Comparison of ENCODE assay signal across 26 mouse cellular contexts in genomic region chr7:31007775-31008174, GRCm38 (mm10). TPM values are rescaled to one million over a fixed set of nuclear protein-coding genes. Genes with fewer than 3 reads are reported as not detected.
A peak's percentile ranks its signal among the peaks of the same experiment; 100 is the strongest.
DNase-seq lines count a peak whose midpoint lies in the region; ATAC-seq and TF ChIP-seq lines count a peak whose summit lies in the region.
"Had no signal": no experiment of that assay in that cellular context is flagged by ENCODE, and none has a peak within 500 bp of the region (broad histone marks: within the 10 kb centered on the region; RNA-seq: fewer than 3 reads in every experiment).

No protein-coding gene starts in this region.

- H3K9me3 ChIP-seq in liver, embryonic 13.5 days (replicated peaks): no peaks in the 10 kb centered on the region
- peaks cover 2% of the 10 kb centered on the region; the same call in 1 of the 2 replicates for H3K9me3 ChIP-seq in liver, postnatal 0 days (ENCODE audit: low read length)
- H3K9me3 ChIP-seq in intestine, postnatal 0 days (ENCODE audit: control insufficient read depth): no peaks in the 10 kb centered on the region
- H3K9me3 ChIP-seq: hindbrain, embryonic 12.5 days; intestine, embryonic 15.5 days; liver, embryonic 12.5 days; midbrain, embryonic 12.5 days; neural tube, embryonic 13.5 days had no signal

- no peak overlapping the region for H3K27ac ChIP-seq in liver, embryonic 13.5 days
- no peak overlapping the region for H3K27ac ChIP-seq in liver, postnatal 0 days (ENCODE audit: low read depth)
- no peak overlapping the region for H3K27ac ChIP-seq in intestine, postnatal 0 days (ENCODE audit: low read depth, low read length)
- H3K27ac ChIP-seq: hindbrain, embryonic 12.5 days; hindbrain, postnatal 0 days; liver, embryonic 12.5 days; midbrain, embryonic 12.5 days had no signal

- H3K36me3 ChIP-seq in liver, embryonic 13.5 days: no peaks in the 10 kb centered on the region
- H3K36me3 ChIP-seq in liver, postnatal 0 days (replicated peaks; ENCODE audit: insufficient read depth, low read length): no peaks in the 10 kb centered on the region
- H3K36me3 ChIP-seq in intestine, postnatal 0 days (ENCODE audit: control insufficient read depth, insufficient read depth): no peaks in the 10 kb centered on the region
- H3K36me3 ChIP-seq: hindbrain, embryonic 12.5 days; intestine, embryonic 15.5 days; liver, embryonic 12.5 days; midbrain, embryonic 12.5 days; neural tube, embryonic 13.5 days had no signal

- TF ChIP-seq EP300 in liver, postnatal 0 days (IDR thresholded peaks at IDR 0.05; ENCODE audit: low read depth): no peak

- no peak overlapping the region for H3K4me2 ChIP-seq in liver, embryonic 13.5 days
- no peak overlapping the region for H3K4me2 ChIP-seq in liver, postnatal 0 days (ENCODE audit: low read depth, low read length)
- no peak overlapping the region for H3K4me2 ChIP-seq in intestine, postnatal 0 days (replicated peaks; ENCODE audit: low read depth)
- H3K4me2 ChIP-seq: heart, embryonic 11.5 days; hindbrain, embryonic 12.5 days; intestine, embryonic 15.5 days; liver, embryonic 12.5 days; midbrain, embryonic 12.5 days; neural tube, embryonic 13.5 days had no signal

- 0 out of 2 replicates have a peak, but pooled peaks have one; percentile 34 for ATAC-seq in liver, embryonic 13.5 days (ENCODE audit: low read depth)
- no peak for ATAC-seq in liver, postnatal 0 days
- peak; percentile 59 for ATAC-seq in granulocyte monocyte progenitor cell, adult 5-6 weeks (replicated peaks; ENCODE audit: poor library complexity, severe bottlenecking)
- peak; percentile 40; the same call in 1 of the 2 replicates for ATAC-seq in monocyte, adult 5-6 weeks (replicated peaks; ENCODE audit: insufficient number of reproducible peaks, low FRiP score, low TSS enrichment, poor library complexity, severe bottlenecking)
- ATAC-seq in intestine, postnatal 0 days: no peak
- ATAC-seq: activated CD4-positive, CD25-positive, alpha-beta regulatory T cell, adult 4 months; CD4-positive, CD25-positive, alpha-beta regulatory T cell, adult 4 months; forebrain, embryonic 14.5 days; hindbrain, postnatal 0 days had no signal

- no peak for DNase-seq in liver, embryonic 13.5 days
- no peak for DNase-seq in liver, postnatal 0 days
- DNase-seq in MEL-GATA-1-ER (ENCODE audit: extremely low read depth, low read depth): peak; percentile 29
- DNase-seq in spleen, adult 18-20 months: no peak
- DNase-seq: adrenal gland, adult 8-10 months; cerebellum, adult 11-12 months; cerebellum, postnatal 10 days; heart, postnatal 36 days; kidney, adult 8-10 months; layer of hippocampus, postnatal 36 days; left cerebral cortex, postnatal 4 days; lung, adult 2 months had no signal

- no peak overlapping the region for H3K9ac ChIP-seq in liver, embryonic 13.5 days
- H3K9ac ChIP-seq in liver, postnatal 0 days (replicated peaks): no peak overlapping the region
- H3K9ac ChIP-seq in intestine, postnatal 0 days (ENCODE audit: low read depth, low read length): no peak overlapping the region
- H3K9ac ChIP-seq: hindbrain, embryonic 12.5 days; intestine, embryonic 15.5 days; liver, embryonic 12.5 days; midbrain, embryonic 12.5 days; neural tube, embryonic 13.5 days had no signal

- TF ChIP-seq CTCF in liver, postnatal 0 days (IDR thresholded peaks at IDR 0.05; ENCODE audit: low read depth): no peak
- TF ChIP-seq CTCF in intestine, postnatal 0 days (IDR thresholded peaks at IDR 0.05; ENCODE audit: low read depth): no peak

- H3K27me3 ChIP-seq in liver, embryonic 13.5 days: no peaks in the 10 kb centered on the region
- H3K27me3 ChIP-seq in liver, postnatal 0 days (ENCODE audit: insufficient read depth, low read length): no peaks in the 10 kb centered on the region
- H3K27me3 ChIP-seq in intestine, postnatal 0 days (replicated peaks; ENCODE audit: control insufficient read depth, insufficient read depth, low read length): no peaks in the 10 kb centered on the region
- H3K27me3 ChIP-seq: hindbrain, embryonic 12.5 days; intestine, embryonic 15.5 days; liver, embryonic 12.5 days; midbrain, embryonic 12.5 days; neural tube, embryonic 13.5 days had no signal

- H3K4me1 ChIP-seq in liver, embryonic 13.5 days (replicated peaks): 0 out of 2 replicates have a peak, but pooled peaks cover 4% of the 10 kb centered on the region
- H3K4me1 ChIP-seq in liver, postnatal 0 days (ENCODE audit: insufficient read depth): no peaks in the 10 kb centered on the region
- no peaks in the 10 kb centered on the region for H3K4me1 ChIP-seq in intestine, postnatal 0 days (replicated peaks; ENCODE audit: control insufficient read depth, insufficient read depth, low read length)
- H3K4me1 ChIP-seq: hindbrain, embryonic 12.5 days; midbrain, embryonic 12.5 days had no signal

- WGBS in liver, embryonic 13.5 days (ENCODE audit: insufficient replicate concordance): 21% methylated on average over 1 of the region's 1 CpGs
- 57% methylated on average over 1 of the region's 1 CpGs for WGBS in liver, postnatal 0 days (ENCODE audit: insufficient replicate concordance)
- WGBS in intestine, postnatal 0 days: 84% methylated on average over 1 of the region's 1 CpGs

- no peak overlapping the region for H3K4me3 ChIP-seq in liver, embryonic 13.5 days (replicated peaks)
- no peak overlapping the region for H3K4me3 ChIP-seq in liver, postnatal 0 days (ENCODE audit: low read depth, low read length)
- H3K4me3 ChIP-seq in intestine, postnatal 0 days (ENCODE audit: low read depth, low read length): no peak overlapping the region
- H3K4me3 ChIP-seq: hindbrain, embryonic 12.5 days; intestine, embryonic 15.5 days; liver, embryonic 12.5 days; midbrain, embryonic 12.5 days; neural tube, embryonic 13.5 days had no signal

RNA-seq across cellular contexts. Expression of gene Fam187b, which starts 34.2 kb away (rescaled TPM):
- 2.1 TPM in 2 replicates for polyA plus RNA-seq in liver, embryonic 13.5 days (2015; fragmentation: Nextera tagmentation; extraction: Ambion mirVana)
- 4.0 and 5.0 TPM in 2 replicates for polyA plus RNA-seq in liver, postnatal 0 days (2015; fragmentation: Nextera tagmentation; extraction: Ambion mirVana)
- not detected in 2 replicates for total RNA-seq in granulocyte monocyte progenitor cell, adult 5-6 weeks (2014; fragmentation: Nextera tagmentation)
- total RNA-seq in granulocyte monocyte progenitor cell, adult 5-6 weeks (2017): not detected in 2 replicates
- total RNA-seq in monocyte, adult 5-6 weeks (2017): 1.3 TPM in 1 of 3 replicates, not detected in the others
- 10.4 and 12.0 TPM in 2 replicates for polyA plus RNA-seq in intestine, postnatal 0 days (2015; fragmentation: Nextera tagmentation; extraction: Ambion mirVana)
- total RNA-seq: gastrocnemius, adult 18-20 months had no signal

RNA-seq across cellular contexts. Expression of gene Fxyd5, which starts 34.5 kb away (rescaled TPM):
- polyA plus RNA-seq in liver, embryonic 13.5 days (2015; fragmentation: Nextera tagmentation; extraction: Ambion mirVana): 17.3 and 19.2 TPM in 2 replicates
- 25.8 and 29.4 TPM in 2 replicates for polyA plus RNA-seq in liver, postnatal 0 days (2015; fragmentation: Nextera tagmentation; extraction: Ambion mirVana)
- 332 and 404 TPM in 2 replicates for total RNA-seq in granulocyte monocyte progenitor cell, adult 5-6 weeks (2014; fragmentation: Nextera tagmentation)
- total RNA-seq in granulocyte monocyte progenitor cell, adult 5-6 weeks (2017): 209 and 277 TPM in 2 replicates
- total RNA-seq in monocyte, adult 5-6 weeks (2017): 930 to 1,250 TPM (median 1,146 TPM) in 3 replicates
- 18.2 and 19.3 TPM in 2 replicates for polyA plus RNA-seq in intestine, postnatal 0 days (2015; fragmentation: Nextera tagmentation; extraction: Ambion mirVana)

RNA-seq across cellular contexts. Expression of gene Lsr, which starts 34.5 kb away (rescaled TPM):
- 20.9 and 22.3 TPM in 2 replicates for polyA plus RNA-seq in liver, embryonic 13.5 days (2015; fragmentation: Nextera tagmentation; extraction: Ambion mirVana)
- 28.2 and 33.7 TPM in 2 replicates for polyA plus RNA-seq in liver, postnatal 0 days (2015; fragmentation: Nextera tagmentation; extraction: Ambion mirVana)
- not detected in 2 replicates for total RNA-seq in granulocyte monocyte progenitor cell, adult 5-6 weeks (2014; fragmentation: Nextera tagmentation)
- 0.10 and 0.22 TPM in 2 replicates for total RNA-seq in granulocyte monocyte progenitor cell, adult 5-6 weeks (2017)
- 2.2 to 5.1 TPM (median 2.9 TPM) in 3 replicates for total RNA-seq in monocyte, adult 5-6 weeks (2017)
- 110 and 118 TPM in 2 replicates for polyA plus RNA-seq in intestine, postnatal 0 days (2015; fragmentation: Nextera tagmentation; extraction: Ambion mirVana)

RNA-seq across cellular contexts. Expression of gene Fxyd7, which starts 43.5 kb away (rescaled TPM):
- 0.17 and 0.47 TPM in 2 replicates for polyA plus RNA-seq in liver, embryonic 13.5 days (2015; fragmentation: Nextera tagmentation; extraction: Ambion mirVana)
- polyA plus RNA-seq in liver, postnatal 0 days (2015; fragmentation: Nextera tagmentation; extraction: Ambion mirVana): 0.16 TPM in 1 of 2 replicates, not detected in the other
- not detected in 2 replicates for total RNA-seq in granulocyte monocyte progenitor cell, adult 5-6 weeks (2014; fragmentation: Nextera tagmentation)
- total RNA-seq in granulocyte monocyte progenitor cell, adult 5-6 weeks (2017): not detected in 2 replicates
- total RNA-seq in monocyte, adult 5-6 weeks (2017): not detected in 3 replicates
- polyA plus RNA-seq in intestine, postnatal 0 days (2015; fragmentation: Nextera tagmentation; extraction: Ambion mirVana): 15.2 and 16.2 TPM in 2 replicates
- polyA plus RNA-seq: activated CD4-positive, CD25-positive, alpha-beta regulatory T cell, adult 4 months; CD4-positive, CD25-positive, alpha-beta regulatory T cell, adult 4 months had no signal

RNA-seq across cellular contexts. Expression of gene Fxyd1, which starts 49.2 kb away (rescaled TPM):
- 41.1 and 44.2 TPM in 2 replicates for polyA plus RNA-seq in liver, embryonic 13.5 days (2015; fragmentation: Nextera tagmentation; extraction: Ambion mirVana)
- polyA plus RNA-seq in liver, postnatal 0 days (2015; fragmentation: Nextera tagmentation; extraction: Ambion mirVana): 300 and 302 TPM in 2 replicates
- not detected in 2 replicates for total RNA-seq in granulocyte monocyte progenitor cell, adult 5-6 weeks (2014; fragmentation: Nextera tagmentation)
- not detected in 2 replicates for total RNA-seq in granulocyte monocyte progenitor cell, adult 5-6 weeks (2017)
- total RNA-seq in monocyte, adult 5-6 weeks (2017): not detected in 3 replicates
- polyA plus RNA-seq in intestine, postnatal 0 days (2015; fragmentation: Nextera tagmentation; extraction: Ambion mirVana): 78.9 and 83.1 TPM in 2 replicates
- polyA plus RNA-seq: activated CD4-positive, CD25-positive, alpha-beta regulatory T cell, adult 4 months; CD4-positive, CD25-positive, alpha-beta regulatory T cell, adult 4 months had no signal

Comparison
In these comparisons a context has a peak if more than half of its experiments do, and no peak if none do; other contexts are left out.
1. ATAC-seq: peak in liver, embryonic 13.5 days (single experiment), granulocyte monocyte progenitor cell, adult 5-6 weeks (single experiment) and monocyte, adult 5-6 weeks (single experiment); none in liver, postnatal 0 days (single experiment) and intestine, postnatal 0 days (single experiment).